Mouse (Mus musculus): ENCODE data around the gene Svbp.

Svbp gene

GRCm38 (mm10) chr4:119245556-119245955 lies 50.5 kb downstream of the Svbp start:
- in situ Hi-C loops (cut with MboI), result no loop called here

- in situ Hi-C loops (cut with MboI), result no loop called here
Observed at GRCm38 (mm10) chr4:119245961-119246360, 50.9 kb downstream of the Svbp start.

- in situ Hi-C loops (cut with MboI), result no loop called here
Observed at GRCm38 (mm10) chr4:119246688-119247225, 51.7 kb downstream of the Svbp start.

- in situ Hi-C loops (cut with MboI), result no loop called here
Observed at GRCm38 (mm10) chr4:119247462-119248235, 52.5 kb downstream of the Svbp start.

- in situ Hi-C loops (cut with MboI), result no loop called here
Observed at GRCm38 (mm10) chr4:119248407-119248965, 53.4 kb downstream of the Svbp start.

Measured in mature B cell (primary cell).